Mouse (Mus musculus): ENCODE results near the gene Htra1.

The Htra1 gene

GRCm38 (mm10) chr7:130935793-130936471 is at the start of gene Htra1:
Htra1 (plus strand) TSS chr7:130936111.
- DNase-seq (ENCODE audit: low read depth, low spot score), result no peak

DNA sequence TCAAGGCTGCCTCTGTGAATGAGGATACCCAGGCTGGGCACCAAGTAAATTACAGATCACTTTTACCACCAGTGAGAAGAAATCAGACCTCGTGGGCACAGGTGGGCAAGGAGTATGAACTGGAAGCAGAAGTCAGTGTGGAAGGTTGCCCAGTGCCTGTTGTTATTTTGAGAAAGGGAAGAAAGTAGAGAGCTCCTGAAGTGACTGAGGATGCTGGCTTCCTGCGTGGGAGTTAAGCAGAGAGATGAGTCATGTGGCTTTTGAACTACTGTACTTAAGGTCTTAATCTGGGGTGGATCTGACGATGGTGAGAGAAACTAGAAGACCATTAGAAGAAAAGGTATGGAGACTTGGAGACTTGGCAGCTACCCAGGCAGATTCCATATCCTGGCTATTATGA is 49.7 kb upstream of the Htra1 start:
- DNase-seq (ENCODE audit: low read depth, low spot score), result no peak

DNA sequence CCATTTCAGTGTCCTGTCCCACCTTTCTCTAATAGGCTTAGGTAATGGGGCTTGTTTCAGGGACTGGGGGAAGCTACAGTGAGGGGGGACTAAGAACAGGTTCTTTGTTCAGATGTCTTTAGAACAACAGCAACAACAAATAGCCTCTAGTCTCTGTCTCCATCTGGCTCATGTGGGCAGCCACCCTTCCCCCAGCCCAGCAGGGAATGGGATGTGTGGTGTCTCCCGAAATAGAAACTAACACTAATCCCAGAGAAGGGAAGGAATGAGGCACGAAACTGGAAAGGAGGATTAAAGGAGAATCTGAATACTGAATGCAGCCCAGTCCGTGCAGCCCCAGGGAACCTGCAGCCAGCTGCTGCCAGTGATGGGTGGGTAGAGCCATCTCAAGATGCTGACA is 48.0 kb upstream of the Htra1 start:
- no peak for DNase-seq (ENCODE audit: low read depth, low spot score)

DNA sequence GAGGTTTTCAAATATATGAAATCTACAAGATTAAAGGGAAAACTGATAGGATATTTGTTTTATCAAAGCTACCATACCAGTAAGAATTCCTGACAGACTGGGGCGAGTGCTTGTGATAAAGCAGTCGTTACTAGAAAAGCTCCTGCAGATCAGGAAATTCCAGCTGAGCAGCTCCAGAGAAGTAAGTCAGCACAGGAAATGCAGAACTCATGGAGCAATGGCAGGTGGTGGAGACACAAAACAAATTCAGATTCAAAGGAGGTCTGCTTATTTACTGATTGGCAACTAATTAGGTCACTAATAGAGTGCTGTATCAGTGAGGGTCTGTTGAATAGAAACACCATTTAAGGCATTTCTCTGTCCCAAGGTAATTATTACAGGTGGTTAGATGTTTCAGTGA is 45.0 kb upstream of the Htra1 start:
- no peak for DNase-seq (ENCODE audit: low read depth, low spot score)

DNA sequence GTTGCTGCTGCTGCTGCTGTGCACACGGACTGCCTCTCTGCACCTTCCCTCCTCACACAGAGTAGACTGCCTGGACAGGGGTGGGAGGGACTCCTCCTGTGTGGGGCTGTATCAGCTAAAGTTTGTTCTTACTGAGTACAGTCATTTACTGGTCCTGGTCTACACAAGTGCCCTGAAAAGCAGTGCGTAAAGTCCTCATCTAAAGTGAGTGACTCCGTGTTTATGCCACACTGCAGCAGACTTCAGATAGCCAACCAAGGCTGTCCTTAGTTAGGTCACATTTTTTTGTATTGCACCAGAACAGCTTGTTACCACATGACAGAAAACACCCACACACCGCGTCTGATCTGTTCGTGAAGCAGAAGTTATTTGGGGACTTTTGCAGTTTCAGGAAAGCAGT is 42.9 kb upstream of the Htra1 start:
- DNase-seq (ENCODE audit: low read depth, low spot score), result no peak

GRCm38 (mm10) chr7:130894931-130895617 is 40.8 kb upstream of the Htra1 start:
- DNase-seq (ENCODE audit: low read depth, low spot score), result no peak

- DNase-seq (ENCODE audit: low read depth, low spot score), result no peak
Measured at GRCm38 (mm10) chr7:130895618-130895945, 40.3 kb upstream of the Htra1 start.

GRCm38 (mm10) chr7:130896064-130896463 is 39.8 kb upstream of the Htra1 start:
- no peak for DNase-seq (ENCODE audit: low read depth, low spot score)

GRCm38 (mm10) chr7:130897201-130897600 is 38.7 kb upstream of the Htra1 start:
- DNase-seq (ENCODE audit: low read depth, low spot score), result no peak

DNA sequence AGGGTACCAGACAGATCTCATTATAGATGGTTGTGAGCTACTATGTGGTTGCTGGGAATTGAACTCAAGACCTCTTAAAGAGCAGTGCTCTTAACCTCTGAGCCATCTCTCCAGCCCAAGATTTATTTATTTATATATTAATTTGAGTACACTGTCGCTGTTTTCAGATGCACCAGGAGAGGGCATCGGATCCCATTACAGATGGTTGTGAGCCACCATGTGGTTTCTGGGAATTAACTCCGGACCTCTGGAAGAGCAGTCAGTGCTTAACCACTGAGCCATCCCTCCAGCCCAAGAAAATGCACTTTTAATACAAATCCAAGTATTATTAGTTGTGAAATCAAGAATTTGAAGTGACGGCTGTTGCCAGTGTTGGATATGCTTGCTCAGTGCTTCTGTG is 37.5 kb upstream of the Htra1 start:
- peak; percentile 28 for DNase-seq (ENCODE audit: low read depth, low spot score)

- no peak for DNase-seq (ENCODE audit: low read depth, low spot score)
Measured at GRCm38 (mm10) chr7:130900233-130900848, 35.6 kb upstream of the Htra1 start.

- DNase-seq (ENCODE audit: low read depth, low spot score), result no peak
Measured at GRCm38 (mm10) chr7:130902929-130903328, 33.0 kb upstream of the Htra1 start.

GRCm38 (mm10) chr7:130903505-130904074 is 32.3 kb upstream of the Htra1 start:
- DNase-seq (ENCODE audit: low read depth, low spot score), result no peak

GRCm38 (mm10) chr7:130904571-130905365 is 31.1 kb upstream of the Htra1 start:
- no peak for DNase-seq (ENCODE audit: low read depth, low spot score)

DNA sequence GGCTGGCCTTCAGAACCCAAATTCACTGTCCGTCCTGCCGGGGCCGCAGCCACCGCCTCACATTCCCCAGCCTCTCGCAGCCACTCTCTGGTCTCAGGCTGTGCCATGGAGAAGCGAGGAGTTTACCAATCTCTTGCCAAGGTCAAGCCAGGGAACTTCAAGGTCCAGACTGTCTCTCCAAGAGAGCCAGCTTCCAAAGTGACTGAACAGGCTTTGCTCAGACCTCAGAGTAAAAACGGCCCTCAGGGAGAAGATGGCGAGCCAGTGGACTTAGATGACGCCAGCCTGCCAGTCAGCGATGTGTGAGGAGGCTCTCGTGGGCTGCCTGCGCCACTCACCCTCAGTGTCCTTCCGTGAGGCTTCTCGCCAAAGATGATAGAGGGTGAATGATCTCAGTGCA is 25.1 kb upstream of the Htra1 start:
- no peak for DNase-seq (ENCODE audit: low read depth, low spot score)

DNA sequence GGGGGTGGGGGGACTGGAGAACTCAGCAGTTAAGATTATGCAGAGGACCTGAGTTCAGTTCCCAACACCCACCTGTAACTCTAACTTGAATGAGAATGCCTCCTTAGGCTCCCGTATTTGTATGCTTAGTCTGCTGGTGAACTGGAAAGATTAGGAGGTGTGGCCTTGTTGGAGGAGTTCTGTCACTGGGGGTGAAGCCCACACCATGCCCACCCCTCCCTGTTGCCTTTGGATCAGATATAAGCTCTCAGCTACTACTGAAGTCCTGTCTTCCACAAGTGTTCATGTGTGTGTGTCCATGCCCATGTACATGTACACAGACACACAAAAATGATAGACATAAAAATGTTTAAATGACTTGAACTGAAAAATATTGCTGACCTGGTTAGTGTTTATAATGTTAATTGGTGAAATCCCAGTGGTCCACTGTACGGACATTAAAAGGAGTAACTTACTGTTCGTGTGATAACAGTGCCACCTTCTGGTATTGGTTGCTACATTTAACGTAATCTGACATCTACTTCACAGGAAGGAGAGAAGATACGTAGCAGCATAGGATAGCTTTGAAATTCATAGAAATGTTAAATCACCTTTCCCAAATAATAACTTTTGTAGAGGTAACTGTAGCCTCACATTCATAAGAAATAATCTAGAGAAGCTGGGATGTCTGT is 21.1 kb upstream of the Htra1 start:
- DNase-seq (ENCODE audit: low read depth, low spot score), result no peak

GRCm38 (mm10) chr7:130918260-130918659 is 17.7 kb upstream of the Htra1 start:
- DNase-seq (ENCODE audit: low read depth, low spot score), result no peak

GRCm38 (mm10) chr7:130922981-130923731 is 12.8 kb upstream of the Htra1 start:
- no peak for DNase-seq (ENCODE audit: low read depth, low spot score)

DNA sequence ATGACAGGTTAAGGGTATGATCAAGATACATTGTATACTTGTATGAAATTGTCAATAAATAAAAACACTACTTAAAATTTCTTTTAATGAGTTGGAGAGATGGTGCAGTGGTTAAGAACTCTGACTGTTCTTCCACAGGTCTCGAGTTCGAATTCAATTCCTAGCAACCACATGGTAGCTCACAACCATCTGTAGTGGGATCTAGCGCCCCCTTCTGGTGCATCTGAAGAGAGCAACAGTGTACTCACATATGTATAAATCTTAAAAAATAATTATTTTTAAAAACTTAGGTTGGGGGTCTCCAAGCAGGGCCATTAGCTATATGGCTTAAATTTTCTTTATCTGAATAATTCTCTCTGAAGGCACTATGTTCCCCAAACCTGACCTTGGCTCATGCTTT is 5.5 kb upstream of the Htra1 start:
- DNase-seq (ENCODE audit: low read depth, low spot score), result no peak

DNA sequence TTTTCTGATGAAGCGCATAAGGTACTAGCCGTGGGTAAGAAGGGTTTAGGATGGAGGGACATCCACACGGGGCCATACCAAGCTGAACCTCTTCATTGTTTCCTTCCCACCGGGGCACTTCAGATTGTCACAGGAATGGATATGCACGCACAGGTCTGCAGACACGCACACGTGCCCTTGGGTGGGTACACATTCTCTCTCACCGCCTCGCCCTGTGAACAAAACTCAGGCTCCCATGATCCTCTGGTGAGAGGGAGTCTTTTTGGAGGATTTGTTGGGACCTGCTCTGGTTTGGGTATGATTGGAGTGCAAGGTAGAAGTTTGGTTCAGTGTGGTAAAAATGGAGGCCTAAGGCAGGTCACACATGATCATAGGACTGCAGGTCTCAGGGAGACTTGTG is 3.0 kb upstream of the Htra1 start:
- no peak for DNase-seq (ENCODE audit: low read depth, low spot score)

- DNase-seq (ENCODE audit: low read depth, low spot score), result no peak
Measured at GRCm38 (mm10) chr7:130934654-130935053, 1.3 kb upstream of the Htra1 start.

All from WW6 (cell line).